11 mouse cellular contexts compared by ENCODE assay signal in the genomic region with DNA sequence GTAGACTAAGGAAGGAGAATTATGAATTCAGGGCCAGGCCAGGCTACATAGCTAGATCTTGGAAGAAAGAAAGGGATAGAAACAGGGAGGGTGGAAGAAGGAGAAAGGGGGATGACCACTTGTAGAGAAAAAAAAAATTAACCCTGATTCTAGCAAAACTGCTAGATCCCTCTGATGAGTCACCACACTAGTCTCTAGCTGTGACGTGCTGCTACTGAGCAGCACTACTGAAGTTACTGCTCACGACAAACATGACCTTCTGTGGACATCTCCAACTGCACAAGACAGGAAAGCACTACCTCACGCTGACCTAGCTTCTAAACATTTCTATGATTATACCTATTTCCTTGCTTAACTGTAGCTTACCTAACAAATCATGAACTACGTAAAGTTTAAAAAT.
"Had no signal": no experiment of that assay in that cellular context is flagged by ENCODE, and none has a peak within 500 bp of the region (broad histone marks: within the 10 kb centered on the region; RNA-seq: fewer than 3 reads in every experiment).

No protein-coding gene starts in this region.

- DNase-seq: left cerebral cortex, postnatal 4 days; liver; liver, embryonic 13.5 days; liver, postnatal 0 days; lung, adult 18-20 months; lung, adult 2 months; lung, postnatal 10 days; lung, postnatal 14 days; lung, postnatal 36 days; lung, postnatal 4 days; midbrain, embryonic 14.5 days had no signal
